Mouse (Mus musculus): ENCODE results near the gene Elac2. TPM values are rescaled to one million over a fixed set of nuclear protein-coding genes. Genes with fewer than 3 reads are reported as not detected.

Elac2 gene
- polyA plus RNA-seq, 1 experiment from 2014 or later, result 25.2 TPM

DNA sequence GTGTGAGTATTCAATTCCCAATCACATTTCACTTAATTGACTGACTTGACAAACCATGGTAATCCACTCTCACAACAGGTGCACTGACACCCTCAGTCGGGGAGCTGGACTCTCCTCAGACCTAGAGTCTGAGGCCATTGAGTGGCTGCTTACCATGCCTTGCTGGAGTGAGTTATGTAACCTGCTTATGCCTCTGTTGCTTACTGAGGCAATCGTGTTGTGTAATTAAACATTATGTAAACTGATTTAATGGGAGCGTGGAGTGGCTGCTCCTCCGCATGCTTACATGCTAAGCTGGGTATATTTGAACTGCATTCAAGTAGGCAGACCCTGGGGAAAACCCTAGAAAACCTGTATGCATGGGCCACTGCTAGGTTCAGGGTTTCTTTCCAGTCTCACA is 41.9 kb downstream of the Elac2 start:
- no peaks in the 10 kb centered on the region for H3K9me3 ChIP-seq (replicated peaks)
- H3K36me3 ChIP-seq, result peaks cover 43% of the 10 kb centered on the region
- 90% methylated on average over 4 of the region's 4 CpGs for WGBS
- H3K4me2 ChIP-seq, result no peak overlapping the region
- no peak overlapping the region for H3K27ac ChIP-seq (ENCODE audit: poor library complexity, severe bottlenecking)
- H3K27me3 ChIP-seq (replicated peaks), result no peaks in the 10 kb centered on the region
- H3K4me3 ChIP-seq, result no peak overlapping the region
- no peak overlapping the region for H3K9ac ChIP-seq
- no peak for ATAC-seq (ENCODE audit: insufficient number of reproducible peaks, low FRiP score)
- H3K4me1 ChIP-seq (replicated peaks), result no peaks in the 10 kb centered on the region

DNA sequence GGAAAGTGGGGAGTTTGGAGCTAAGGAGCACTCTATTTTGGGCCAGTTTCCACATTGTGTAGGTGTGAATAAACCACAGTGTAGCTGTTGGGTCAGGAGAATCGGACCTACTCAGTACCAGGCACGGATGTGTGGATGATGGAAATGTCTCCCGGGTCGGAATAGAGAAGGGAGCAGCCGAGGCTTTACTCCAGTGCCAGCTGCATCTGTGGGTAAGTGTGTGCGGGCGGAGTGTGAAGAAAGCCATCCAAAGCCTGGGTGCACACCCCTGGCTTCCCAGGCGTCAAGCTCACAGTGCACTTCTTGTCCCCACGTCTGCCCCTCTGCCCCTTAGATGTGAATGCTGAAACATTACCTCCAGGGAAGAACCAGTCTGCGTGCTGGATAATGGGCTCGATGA is 43.9 kb downstream of the Elac2 start:
- WGBS, result 83% methylated on average over 11 of the region's 11 CpGs
- H3K27me3 ChIP-seq (replicated peaks), result no peaks in the 10 kb centered on the region
- no peak for ATAC-seq (ENCODE audit: insufficient number of reproducible peaks, low FRiP score)

DNA sequence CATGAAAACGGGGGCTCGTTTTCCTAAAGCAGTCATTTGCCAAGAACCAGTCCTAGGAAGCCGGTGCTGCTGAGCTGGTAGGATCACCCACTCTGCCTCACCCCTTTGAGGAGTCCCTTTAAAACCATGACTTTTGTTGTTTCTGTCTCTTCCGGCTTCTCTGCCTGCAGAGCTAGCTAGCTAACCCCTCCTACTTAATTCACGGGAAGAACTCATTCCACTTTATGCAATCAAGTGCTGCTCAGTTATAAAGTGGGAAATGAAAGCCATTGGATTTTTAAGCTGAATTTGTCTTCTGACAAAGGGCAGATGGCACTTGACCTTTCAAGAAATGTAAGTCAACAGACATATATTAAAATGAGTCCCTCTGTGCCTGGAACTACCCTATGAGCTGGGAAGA is 49.2 kb downstream of the Elac2 start:
- Histone ChIP-seq H3K27me3 (replicated peaks) (no peaks in the 10 kb centered on the region), H3K27ac (ENCODE audit: poor library complexity, severe bottlenecking) (no peak overlapping the region), H3K4me2 (no peak overlapping the region), H3K4me1 (replicated peaks) (peaks cover 17% of the 10 kb centered on the region), H3K9ac (no peak overlapping the region), H3K4me3 (no peak overlapping the region), H3K9me3 (replicated peaks) (no peaks in the 10 kb centered on the region), H3K36me3 (peaks cover 49% of the 10 kb centered on the region)
- ATAC-seq (ENCODE audit: insufficient number of reproducible peaks, low FRiP score), result no peak
- WGBS, result 72% methylated on average over 5 of the region's 5 CpGs

More for the DNA sequence above, 43.9 kb downstream of the Elac2 start:
- Histone ChIP-seq H3K4me2 (no peak overlapping the region), H3K4me3 (no peak overlapping the region), H3K4me1 (replicated peaks) (peaks cover 8% of the 10 kb centered on the region), H3K9me3 (replicated peaks) (no peaks in the 10 kb centered on the region), H3K27ac (ENCODE audit: poor library complexity, severe bottlenecking) (no peak overlapping the region), H3K36me3 (peaks cover 39% of the 10 kb centered on the region), H3K9ac (no peak overlapping the region)

DNA sequence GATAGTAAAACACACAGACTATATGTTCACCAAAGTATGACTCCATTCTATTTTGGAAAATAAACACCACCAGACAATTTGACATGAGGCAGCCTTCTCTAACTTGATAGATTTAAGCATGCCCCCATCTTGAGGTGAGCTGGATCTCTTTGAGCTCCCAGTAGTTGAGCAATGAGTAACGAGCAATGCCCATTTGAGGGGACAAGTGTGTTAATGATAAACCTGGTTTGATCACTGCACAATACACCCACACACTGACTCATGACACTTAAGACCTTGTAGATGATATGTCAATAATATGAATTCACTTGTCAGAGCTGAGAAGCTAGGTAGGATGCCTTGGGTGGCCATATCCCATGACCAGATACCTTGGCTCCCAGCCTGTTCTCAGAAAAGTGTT is 51.4 kb downstream of the Elac2 start:
- ATAC-seq (ENCODE audit: insufficient number of reproducible peaks, low FRiP score), result no peak
- Histone ChIP-seq H3K9ac (no peak overlapping the region), H3K36me3 (peaks cover 51% of the 10 kb centered on the region), H3K9me3 (replicated peaks) (no peaks in the 10 kb centered on the region; the same call in 1 of the 2 replicates), H3K4me1 (replicated peaks) (peaks cover 17% of the 10 kb centered on the region), H3K4me3 (no peak overlapping the region), H3K27ac (ENCODE audit: poor library complexity, severe bottlenecking) (no peak overlapping the region), H3K4me2 (no peak overlapping the region), H3K27me3 (replicated peaks) (no peaks in the 10 kb centered on the region)
- WGBS, result 89% methylated on average over 1 of the region's 1 CpGs

- no peaks in the 10 kb centered on the region; the same call in 1 of the 2 replicates for H3K9me3 ChIP-seq (replicated peaks)
- H3K27ac ChIP-seq (ENCODE audit: poor library complexity, severe bottlenecking), result no peak overlapping the region
- peaks cover 51% of the 10 kb centered on the region for H3K36me3 ChIP-seq
- no peaks in the 10 kb centered on the region for H3K27me3 ChIP-seq (replicated peaks)
- no peak overlapping the region for H3K9ac ChIP-seq
- H3K4me3 ChIP-seq, result no peak overlapping the region
- no peak overlapping the region for H3K4me2 ChIP-seq
- H3K4me1 ChIP-seq (replicated peaks), result peaks cover 9% of the 10 kb centered on the region; the same call in 1 of the 2 replicates
- ATAC-seq (ENCODE audit: insufficient number of reproducible peaks, low FRiP score), result no peak
- 88% methylated on average over 7 of the region's 7 CpGs for WGBS
Measured at GRCm38 (mm10) chr11:65032221-65032620, 53.4 kb downstream of the Elac2 start.

- WGBS, result 35% methylated on average over 2 of the region's 2 CpGs
- H3K9ac ChIP-seq, result no peak overlapping the region
- 0 out of 2 replicates have a peak, but pooled peaks cover 3% of the 10 kb centered on the region for H3K4me1 ChIP-seq (replicated peaks)
- peaks cover 28% of the 10 kb centered on the region for H3K36me3 ChIP-seq
- H3K27ac ChIP-seq (ENCODE audit: poor library complexity, severe bottlenecking), result no peak overlapping the region
- H3K4me3 ChIP-seq, result no peak overlapping the region
- no peak for ATAC-seq (ENCODE audit: insufficient number of reproducible peaks, low FRiP score)
- H3K27me3 ChIP-seq (replicated peaks), result no peaks in the 10 kb centered on the region
- H3K9me3 ChIP-seq (replicated peaks), result no peaks in the 10 kb centered on the region; the same call in 1 of the 2 replicates
- H3K4me2 ChIP-seq, result no peak overlapping the region
Measured at GRCm38 (mm10) chr11:65038996-65039395, 60.2 kb downstream of the Elac2 start.

DNA sequence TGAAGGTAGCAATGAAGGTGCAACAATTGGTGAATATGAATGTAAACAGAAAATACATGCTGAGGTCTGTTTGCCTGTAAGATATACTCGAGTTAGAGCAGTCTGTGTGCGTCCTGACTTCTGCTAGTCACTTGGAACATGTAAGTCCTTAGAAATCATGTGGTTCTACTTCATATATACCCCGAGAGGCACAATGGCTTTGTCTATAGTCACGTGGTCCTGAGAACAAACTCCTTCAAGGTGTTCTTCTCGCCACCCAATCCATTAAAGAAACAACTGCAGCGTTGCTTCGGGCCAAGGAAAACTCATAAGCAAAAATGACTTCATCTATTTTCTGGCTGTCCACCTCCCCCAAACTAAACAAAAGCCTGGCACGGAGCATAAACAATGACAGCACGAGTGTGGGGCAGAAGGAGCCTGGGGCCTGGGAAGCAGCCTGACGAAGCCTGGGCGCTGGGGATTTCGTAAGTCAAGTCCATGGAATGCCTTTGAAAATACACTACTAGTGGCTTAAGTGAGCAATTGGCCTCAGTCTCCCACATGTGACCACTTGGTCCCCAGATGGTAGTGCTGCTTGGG is 60.8 kb downstream of the Elac2 start:
- Histone ChIP-seq H3K4me2 (no peak overlapping the region), H3K9ac (no peak overlapping the region), H3K27ac (ENCODE audit: poor library complexity, severe bottlenecking) (no peak overlapping the region), H3K36me3 (peaks cover 23% of the 10 kb centered on the region), H3K4me3 (no peak overlapping the region), H3K9me3 (replicated peaks) (no peaks in the 10 kb centered on the region), H3K27me3 (replicated peaks) (no peaks in the 10 kb centered on the region), H3K4me1 (replicated peaks) (0 out of 2 replicates have a peak, but pooled peaks cover 3% of the 10 kb centered on the region)
- ATAC-seq (ENCODE audit: insufficient number of reproducible peaks, low FRiP score), result no peak
- 71% methylated on average over 12 of the region's 12 CpGs for WGBS

DNA sequence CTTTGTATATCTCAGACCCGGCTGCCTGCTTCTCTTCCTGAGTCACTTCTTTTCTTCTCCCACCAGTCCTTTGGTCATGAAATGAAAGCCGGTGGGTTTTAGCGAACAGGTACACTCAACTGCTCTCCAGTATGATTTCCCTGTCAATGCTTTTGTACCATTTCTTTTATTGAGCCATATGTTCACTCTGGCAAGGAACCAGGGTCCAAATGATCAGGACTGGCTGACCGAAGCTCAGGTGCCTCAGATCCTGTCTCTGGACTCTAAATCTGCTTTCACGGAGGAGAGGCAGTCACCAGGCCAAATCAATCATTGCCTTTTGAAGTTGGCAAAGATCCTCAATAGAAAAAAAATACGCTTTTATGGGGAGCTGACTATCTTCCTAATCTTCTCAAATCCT is 61.7 kb downstream of the Elac2 start:
- Histone ChIP-seq H3K27me3 (replicated peaks) (no peaks in the 10 kb centered on the region), H3K4me1 (replicated peaks) (0 out of 2 replicates have a peak, but pooled peaks cover 3% of the 10 kb centered on the region), H3K4me2 (no peak overlapping the region), H3K9me3 (replicated peaks) (no peaks in the 10 kb centered on the region), H3K9ac (no peak overlapping the region), H3K36me3 (peaks cover 14% of the 10 kb centered on the region), H3K4me3 (no peak overlapping the region), H3K27ac (ENCODE audit: poor library complexity, severe bottlenecking) (no peak overlapping the region)
- 85% methylated on average over 6 of the region's 6 CpGs for WGBS
- ATAC-seq (ENCODE audit: insufficient number of reproducible peaks, low FRiP score), result no peak

GRCm38 (mm10) chr11:65049090-65049489 is 70.3 kb downstream of the Elac2 start:
- WGBS, result 76% methylated on average over 7 of the region's 7 CpGs
- H3K4me2 ChIP-seq, result no peak overlapping the region
- no peak for ATAC-seq (ENCODE audit: insufficient number of reproducible peaks, low FRiP score)
- no peaks in the 10 kb centered on the region for H3K9me3 ChIP-seq (replicated peaks)
- no peaks in the 10 kb centered on the region for H3K4me1 ChIP-seq (replicated peaks)
- no peak overlapping the region for H3K27ac ChIP-seq (ENCODE audit: poor library complexity, severe bottlenecking)
- H3K27me3 ChIP-seq (replicated peaks), result no peaks in the 10 kb centered on the region
- H3K36me3 ChIP-seq, result peaks cover 21% of the 10 kb centered on the region
- no peak overlapping the region for H3K9ac ChIP-seq
- H3K4me3 ChIP-seq, result no peak overlapping the region

DNA sequence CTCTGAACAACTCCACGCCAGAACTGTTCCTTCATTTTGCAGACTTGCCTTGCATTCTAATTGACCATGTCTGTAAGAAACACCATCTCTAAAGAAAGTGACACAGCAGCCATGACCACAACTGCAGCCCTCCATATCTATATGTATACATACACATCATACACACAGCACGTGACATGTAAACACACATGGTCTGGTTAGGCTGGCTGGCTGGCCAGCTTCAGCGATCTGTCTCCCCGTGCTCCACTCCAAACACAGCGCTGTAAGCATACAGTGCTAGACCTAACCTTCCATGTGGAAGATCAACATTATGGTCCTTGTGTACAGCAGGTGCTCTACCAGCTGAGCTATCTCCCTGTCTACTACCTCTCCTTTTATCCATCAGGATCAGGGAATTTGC is 72.0 kb downstream of the Elac2 start:
- H3K4me2 ChIP-seq, result no peak overlapping the region
- H3K9ac ChIP-seq, result no peak overlapping the region
- peaks cover 6% of the 10 kb centered on the region for H3K4me1 ChIP-seq (replicated peaks)
- H3K9me3 ChIP-seq (replicated peaks), result no peaks in the 10 kb centered on the region
- no peak overlapping the region for H3K27ac ChIP-seq (ENCODE audit: poor library complexity, severe bottlenecking)
- no peak for ATAC-seq (ENCODE audit: insufficient number of reproducible peaks, low FRiP score)
- no peaks in the 10 kb centered on the region for H3K27me3 ChIP-seq (replicated peaks)
- WGBS, result 91% methylated on average over 5 of the region's 5 CpGs
- H3K4me3 ChIP-seq, result no peak overlapping the region
- peaks cover 21% of the 10 kb centered on the region for H3K36me3 ChIP-seq
